Mouse (Mus musculus): ENCODE results near the gene Abcc2.

DNA sequence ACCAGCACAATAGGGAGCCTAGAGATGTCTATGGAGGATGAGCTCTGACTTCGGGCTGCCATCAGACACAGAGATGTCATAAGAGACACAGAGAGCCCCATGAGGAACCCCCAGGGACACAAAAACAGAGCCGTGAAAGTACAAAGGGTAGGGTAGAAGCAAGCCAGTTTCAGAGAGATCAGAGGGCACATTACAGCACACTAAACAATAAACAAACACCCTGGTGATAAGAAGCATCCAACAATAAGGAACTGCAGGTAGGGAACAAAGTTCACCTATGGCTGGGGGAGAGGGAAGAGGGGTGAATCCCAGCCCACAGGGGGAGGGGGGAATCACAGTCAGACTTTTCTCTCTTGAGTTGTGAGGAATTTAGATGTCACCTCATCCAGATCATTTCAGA, 105.7 kb downstream of the Abcc2 start:
- TF ChIP-seq CTCF (IDR thresholded peaks at IDR 0.05; ENCODE audit: control insufficient read depth, insufficient read depth, insufficient read length) (no peak), CEBPB (IDR thresholded peaks at IDR 0.05; ENCODE audit: low read depth) (no peak), USF1 (IDR thresholded peaks at IDR 0.05; ENCODE audit: low read depth) (no peak)
